Mouse (Mus musculus): Measurements from ENCODE around the gene Teddm2. TPM values are rescaled to one million over a fixed set of nuclear protein-coding genes. Genes with fewer than 3 reads are reported as not detected.
A peak's percentile ranks its signal among the peaks of the same experiment; 100 is the strongest.

Gene Teddm2
- total RNA-seq (2022): 1 to 10 TPM in 2 of 4 experiments, under 1 TPM in 2; 0.78 to 1.1 (median 0.91) TPM

GRCm38 (mm10) chr1:153899731-153900380 is at the start of gene Teddm2, which contains the start of gene Glul:
Gene Teddm2 (minus strand): TSS chr1:153900228.
Gene Glul (plus strand): TSS chr1:153899944.
- DNase-seq (ENCODE audit: low spot score): peak; percentile 96

GRCm38 (mm10) chr1:153947837-153948236 is 47.8 kb upstream of the Teddm2 start:
- no peak for DNase-seq (ENCODE audit: low spot score)

GRCm38 (mm10) chr1:153946971-153947370 is 46.9 kb upstream of the Teddm2 start:
- DNase-seq (ENCODE audit: low spot score): no peak

GRCm38 (mm10) chr1:153945181-153945580 is 45.2 kb upstream of the Teddm2 start:
- DNase-seq (ENCODE audit: low spot score): peak; percentile 24

GRCm38 (mm10) chr1:153940986-153941385 is 41.0 kb upstream of the Teddm2 start:
- DNase-seq (ENCODE audit: low spot score): no peak

- DNase-seq (ENCODE audit: low spot score): no peak
Observed at GRCm38 (mm10) chr1:153937025-153937424, 37.0 kb upstream of the Teddm2 start.

- DNase-seq (ENCODE audit: low spot score): no peak
Observed at GRCm38 (mm10) chr1:153935844-153936380, 35.9 kb upstream of the Teddm2 start.

GRCm38 (mm10) chr1:153933772-153934171 is 33.7 kb upstream of the Teddm2 start:
- DNase-seq (ENCODE audit: low spot score): no peak

GRCm38 (mm10) chr1:153930431-153930830 is 30.4 kb upstream of the Teddm2 start:
- no peak for DNase-seq (ENCODE audit: low spot score)

- DNase-seq (ENCODE audit: low spot score): no peak
Observed at GRCm38 (mm10) chr1:153924395-153925385, 24.7 kb upstream of the Teddm2 start.

- peak; percentile 69 for DNase-seq (ENCODE audit: low spot score)
Observed at GRCm38 (mm10) chr1:153922571-153923021, 22.6 kb upstream of the Teddm2 start.

- DNase-seq (ENCODE audit: low spot score): no peak
Observed at GRCm38 (mm10) chr1:153921642-153922041, 21.6 kb upstream of the Teddm2 start.

- DNase-seq (ENCODE audit: low spot score): no peak
Observed at GRCm38 (mm10) chr1:153918521-153919206, 18.6 kb upstream of the Teddm2 start.

GRCm38 (mm10) chr1:153913869-153914268 is 13.8 kb upstream of the Teddm2 start:
- DNase-seq (ENCODE audit: low spot score): no peak

GRCm38 (mm10) chr1:153911276-153911795 is 11.3 kb upstream of the Teddm2 start:
- DNase-seq (ENCODE audit: low spot score): no peak

- no peak for DNase-seq (ENCODE audit: low spot score)
Observed at GRCm38 (mm10) chr1:153910423-153910822, 10.4 kb upstream of the Teddm2 start.

GRCm38 (mm10) chr1:153909963-153910291 is 9.9 kb upstream of the Teddm2 start:
- no peak for DNase-seq (ENCODE audit: low spot score)

- no peak for DNase-seq (ENCODE audit: low spot score)
Observed at GRCm38 (mm10) chr1:153909213-153909962, 9.4 kb upstream of the Teddm2 start.

GRCm38 (mm10) chr1:153908741-153909140 is 8.7 kb upstream of the Teddm2 start:
- no peak for DNase-seq (ENCODE audit: low spot score)

GRCm38 (mm10) chr1:153908208-153908607 is 8.2 kb upstream of the Teddm2 start:
- no peak for DNase-seq (ENCODE audit: low spot score)

GRCm38 (mm10) chr1:153905884-153906283 is 5.9 kb upstream of the Teddm2 start:
- DNase-seq (ENCODE audit: low spot score): no peak
